Mouse (Mus musculus) ES-E14 (cell line): ENCODE measurements around the gene Csnk1e.

Source experiments
- CHD2 ChIP-seq: IDR thresholded peaks from 2 replicates; pipeline ENCODE4 v1.6.1; 2014; ENCODE audit warnings: mild to moderate bottlenecking, low read depth, low read length, inconsistent platforms
- MAFK ChIP-seq: IDR thresholded peaks from 2 replicates; pipeline ENCODE4 v1.6.1; 2014; ENCODE audit warnings: mild to moderate bottlenecking, low read depth, low read length, inconsistent platforms; ENCODE audit not compliant: insufficient read depth
- ZC3H11A ChIP-seq: IDR thresholded peaks from 2 replicates; pipeline ENCODE4 v1.6.1; 2012; ENCODE audit warnings: low read depth, mild to moderate bottlenecking, inconsistent platforms, low read length, borderline replicate concordance
- ZNF384 ChIP-seq: IDR thresholded peaks from 2 replicates; pipeline ENCODE4 v1.6.1; 2012; ENCODE audit warnings: low read depth, low read length, inconsistent platforms

DNA sequence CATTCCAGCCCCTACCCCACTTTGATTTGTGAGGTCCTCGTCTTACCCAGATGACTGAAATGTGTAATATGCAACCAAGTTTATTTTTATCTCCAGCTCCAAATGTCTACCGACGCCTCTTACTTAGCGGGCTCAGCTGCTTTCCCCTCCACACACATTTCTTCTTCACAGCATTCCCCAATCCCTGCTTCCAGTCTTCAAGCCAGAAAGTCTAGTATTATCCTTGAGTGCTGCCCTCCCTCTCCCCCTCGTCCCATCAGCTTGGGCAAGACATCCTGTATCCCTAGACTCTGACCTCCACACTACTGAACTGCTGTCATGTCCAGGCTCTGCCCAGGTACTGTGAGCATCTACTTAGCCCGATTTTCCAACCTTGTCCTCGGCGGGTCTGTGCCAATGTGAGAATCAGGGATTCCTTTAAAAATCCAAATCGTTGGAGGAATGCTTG, 51.6 kb downstream of the Csnk1e start:
- no peak for TF ChIP-seq CHD2
- TF ChIP-seq MAFK = no peak
- no peak for TF ChIP-seq ZNF384
- no peak for TF ChIP-seq ZC3H11A
